Mouse (Mus musculus): ENCODE data around the gene Pop5. TPM values are rescaled to one million over a fixed set of nuclear protein-coding genes. Genes with fewer than 3 reads are reported as not detected.

Pop5 gene
- polyA plus RNA-seq, 1 experiment from 2014 or later = 161 TPM

- H3K4me3 ChIP-seq (replicated peaks; ENCODE audit: low read depth, low read length) = peak overlapping the region; percentile 31
- DNase-seq (ENCODE audit: low spot score) = peak; percentile 55
- H3K4me2 ChIP-seq (ENCODE audit: low read length) = peak overlapping the region; percentile 64
- H3K27ac ChIP-seq = no peak overlapping the region
- 12% methylated on average over 23 of the region's 23 CpGs for WGBS
- no peaks in the 10 kb centered on the region for H3K9me3 ChIP-seq (replicated peaks; ENCODE audit: low read length)
- H3K27me3 ChIP-seq (ENCODE audit: insufficient read depth, low read length) = no peaks in the 10 kb centered on the region; the same call in 1 of the 2 replicates
- H3K36me3 ChIP-seq (ENCODE audit: insufficient read depth, low read length) = no peaks in the 10 kb centered on the region
- H3K9ac ChIP-seq (ENCODE audit: low read depth, low read length) = no peak overlapping the region
- no peak for TF ChIP-seq CTCF (IDR thresholded peaks at IDR 0.05; ENCODE audit: low read depth)
- H3K4me1 ChIP-seq (replicated peaks; ENCODE audit: insufficient read depth, low read length) = 0 out of 2 replicates have a peak, but pooled peaks cover 3% of the 10 kb centered on the region
- ATAC-seq (replicated peaks; ENCODE audit: low FRiP score, low read depth) = peak; percentile 40; the same call in 1 of the 2 replicates
Measured at GRCm38 (mm10) chr5:115203735-115204561, 31.7 kb upstream of the Pop5 start.

GRCm38 (mm10) chr5:115204562-115205311 lies 30.9 kb upstream of the Pop5 start:
- no peaks in the 10 kb centered on the region for H3K9me3 ChIP-seq (replicated peaks; ENCODE audit: low read length)
- H3K9ac ChIP-seq (ENCODE audit: low read depth, low read length) = peak overlapping the region; percentile 41
- DNase-seq (ENCODE audit: low spot score) (peak; percentile 58), ATAC-seq (replicated peaks; ENCODE audit: low FRiP score, low read depth) (no peak; the same call in 1 of the 2 replicates)
- H3K4me2 ChIP-seq (ENCODE audit: low read length) = peak overlapping the region; percentile 64
- 3% methylated on average over 31 of the region's 31 CpGs for WGBS
- TF ChIP-seq CTCF (IDR thresholded peaks at IDR 0.05; ENCODE audit: low read depth) = no peak
- no peaks in the 10 kb centered on the region; the same call in 1 of the 2 replicates for H3K27me3 ChIP-seq (ENCODE audit: insufficient read depth, low read length)
- H3K4me3 ChIP-seq (replicated peaks; ENCODE audit: low read depth, low read length) = peak overlapping the region; percentile 31
- 0 out of 2 replicates have a peak, but pooled peaks cover 3% of the 10 kb centered on the region for H3K4me1 ChIP-seq (replicated peaks; ENCODE audit: insufficient read depth, low read length)
- H3K36me3 ChIP-seq (ENCODE audit: insufficient read depth, low read length) = no peaks in the 10 kb centered on the region
- H3K27ac ChIP-seq = no peak overlapping the region

GRCm38 (mm10) chr5:115207244-115207643 lies 28.4 kb upstream of the Pop5 start:
- Histone ChIP-seq H3K4me1 (replicated peaks; ENCODE audit: insufficient read depth, low read length) (0 out of 2 replicates have a peak, but pooled peaks cover 3% of the 10 kb centered on the region), H3K27ac (no peak overlapping the region), H3K9me3 (replicated peaks; ENCODE audit: low read length) (no peaks in the 10 kb centered on the region), H3K9ac (ENCODE audit: low read depth, low read length) (no peak overlapping the region), H3K4me3 (replicated peaks; ENCODE audit: low read depth, low read length) (no peak overlapping the region), H3K27me3 (ENCODE audit: insufficient read depth, low read length) (no peaks in the 10 kb centered on the region; the same call in 1 of the 2 replicates), H3K4me2 (ENCODE audit: low read length) (no peak overlapping the region), H3K36me3 (ENCODE audit: insufficient read depth, low read length) (no peaks in the 10 kb centered on the region)
- ATAC-seq (replicated peaks; ENCODE audit: low FRiP score, low read depth) (no peak), DNase-seq (ENCODE audit: low spot score) (no peak)
- WGBS = 61% methylated on average over 5 of the region's 5 CpGs
- TF ChIP-seq CTCF (IDR thresholded peaks at IDR 0.05; ENCODE audit: low read depth) = 0 out of 2 replicates have a peak, but pooled peaks have one; percentile 18

- Histone ChIP-seq H3K36me3 (ENCODE audit: insufficient read depth, low read length) (no peaks in the 10 kb centered on the region), H3K27me3 (ENCODE audit: insufficient read depth, low read length) (no peaks in the 10 kb centered on the region; the same call in 1 of the 2 replicates), H3K27ac (no peak overlapping the region), H3K9me3 (replicated peaks; ENCODE audit: low read length) (no peaks in the 10 kb centered on the region), H3K9ac (ENCODE audit: low read depth, low read length) (no peak overlapping the region), H3K4me2 (ENCODE audit: low read length) (no peak overlapping the region), H3K4me1 (replicated peaks; ENCODE audit: insufficient read depth, low read length) (0 out of 2 replicates have a peak, but pooled peaks cover 3% of the 10 kb centered on the region), H3K4me3 (replicated peaks; ENCODE audit: low read depth, low read length) (no peak overlapping the region)
- no peak for ATAC-seq (replicated peaks; ENCODE audit: low FRiP score, low read depth)
- WGBS = 18% methylated on average over 9 of the region's 16 CpGs
- DNase-seq (ENCODE audit: low spot score) = no peak
- TF ChIP-seq CTCF (IDR thresholded peaks at IDR 0.05; ENCODE audit: low read depth) = no peak
Measured at GRCm38 (mm10) chr5:115207892-115208291, 27.7 kb upstream of the Pop5 start.

- Histone ChIP-seq H3K9ac (ENCODE audit: low read depth, low read length) (no peak overlapping the region), H3K27ac (no peak overlapping the region), H3K4me1 (replicated peaks; ENCODE audit: insufficient read depth, low read length) (0 out of 2 replicates have a peak, but pooled peaks cover 3% of the 10 kb centered on the region), H3K36me3 (ENCODE audit: insufficient read depth, low read length) (no peaks in the 10 kb centered on the region), H3K4me2 (ENCODE audit: low read length) (no peak overlapping the region), H3K9me3 (replicated peaks; ENCODE audit: low read length) (no peaks in the 10 kb centered on the region), H3K4me3 (replicated peaks; ENCODE audit: low read depth, low read length) (no peak overlapping the region), H3K27me3 (ENCODE audit: insufficient read depth, low read length) (no peaks in the 10 kb centered on the region; the same call in 1 of the 2 replicates)
- DNase-seq (ENCODE audit: low spot score) = no peak
- ATAC-seq (replicated peaks; ENCODE audit: low FRiP score, low read depth) = no peak
- no peak for TF ChIP-seq CTCF (IDR thresholded peaks at IDR 0.05; ENCODE audit: low read depth)
- WGBS = 67% methylated on average over 5 of the region's 5 CpGs
Measured at GRCm38 (mm10) chr5:115208601-115209000, 27.0 kb upstream of the Pop5 start.

- H3K4me3 ChIP-seq (replicated peaks; ENCODE audit: low read depth, low read length) = no peak overlapping the region
- WGBS = 14% methylated on average over 1 of the region's 1 CpGs
- no peak for ATAC-seq (replicated peaks; ENCODE audit: low FRiP score, low read depth)
- no peak overlapping the region for H3K27ac ChIP-seq
- no peaks in the 10 kb centered on the region for H3K9me3 ChIP-seq (replicated peaks; ENCODE audit: low read length)
- DNase-seq (ENCODE audit: low spot score) = no peak
- H3K36me3 ChIP-seq (ENCODE audit: insufficient read depth, low read length) = no peaks in the 10 kb centered on the region
- no peak overlapping the region for H3K4me2 ChIP-seq (ENCODE audit: low read length)
- no peaks in the 10 kb centered on the region for H3K4me1 ChIP-seq (replicated peaks; ENCODE audit: insufficient read depth, low read length)
- peak; percentile 67 for TF ChIP-seq CTCF (IDR thresholded peaks at IDR 0.05; ENCODE audit: low read depth)
- H3K27me3 ChIP-seq (ENCODE audit: insufficient read depth, low read length) = no peaks in the 10 kb centered on the region
- H3K9ac ChIP-seq (ENCODE audit: low read depth, low read length) = no peak overlapping the region
Measured at GRCm38 (mm10) chr5:115210380-115210779, 25.3 kb upstream of the Pop5 start.

All from kidney, postnatal 0 days (tissue).